Mouse (Mus musculus) liver, adult 2 months (tissue): ENCODE data around the gene Fam209.

Source experiments
- CTCF ChIP-seq: fragments of 200-500 bp; IDR thresholded peaks from 2 replicates; pipeline ENCODE4 v1.5.1; 2011; ENCODE audit warnings: low read depth, low read length, control low read depth
- POLR2A ChIP-seq: fragments of 200-500 bp; IDR thresholded peaks from 2 replicates; pipeline ENCODE4 v1.6.1; 2011; ENCODE audit warnings: low read length, control low read depth; ENCODE audit not compliant: insufficient read depth; ENCODE audit errors: extremely low read depth

DNA sequence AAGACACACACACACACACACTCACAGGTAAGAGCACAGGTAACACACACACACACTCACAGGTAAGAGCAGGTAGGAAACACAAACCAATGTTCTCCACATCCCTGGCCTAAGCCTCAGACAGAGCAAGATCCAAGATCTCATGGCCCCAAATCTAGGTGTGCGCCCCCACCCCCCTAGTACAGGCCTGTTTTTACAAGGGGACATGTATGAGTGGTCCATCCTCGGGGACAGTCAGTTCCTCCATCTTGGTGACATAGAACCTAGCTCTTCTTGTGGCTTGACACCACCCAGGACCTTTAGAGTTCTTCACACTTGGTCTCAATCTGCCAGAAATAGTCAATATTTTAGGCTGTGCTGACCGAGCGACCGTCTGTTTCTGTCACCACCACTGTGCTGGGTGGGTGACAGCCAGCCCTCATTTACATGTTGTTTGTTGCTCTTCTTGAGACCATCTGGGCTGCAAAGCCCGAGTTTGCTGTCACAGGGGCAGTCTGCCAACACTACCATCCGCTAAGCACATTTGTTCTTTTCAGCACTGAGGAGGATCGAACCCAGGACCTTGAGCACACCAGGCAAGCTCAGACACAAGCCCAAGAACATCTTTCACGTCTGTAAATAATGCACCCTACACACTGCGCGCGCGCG, 11.6 kb downstream of the Fam209 start:
- TF ChIP-seq CTCF (no peak), POLR2A (no peak)
